9 mouse cellular contexts compared by ENCODE assay signal in genomic region chr1:36017061-36017461, GRCm38 (mm10). TPM values are rescaled to one million over a fixed set of nuclear protein-coding genes. Genes with fewer than 3 reads are reported as not detected.
DNase-seq lines count a peak whose midpoint lies in the region; ATAC-seq and TF ChIP-seq lines count a peak whose summit lies in the region.
"Had no signal": no experiment of that assay in that cellular context is flagged by ENCODE, and none has a peak within 500 bp of the region (broad histone marks: within the 10 kb centered on the region; RNA-seq: fewer than 3 reads in every experiment).

No protein-coding gene starts in this region.

- peak; percentile 92 for ATAC-seq in lung, embryonic 14.5 days (ENCODE audit: insufficient read depth)
- ATAC-seq in embryonic facial prominence, embryonic 14.5 days (ENCODE audit: low read depth) = peak; percentile 87
- ATAC-seq in kidney, embryonic 16.5 days (ENCODE audit: low FRiP score, low TSS enrichment) = peak; percentile 84
- ATAC-seq in neural tube, embryonic 14.5 days (ENCODE audit: low read depth) = peak; percentile 34; the same call in 1 of the 2 replicates
- ATAC-seq in frontal cortex, adult (ENCODE audit: low TSS enrichment) = no peak

- H3K27me3 ChIP-seq in lung, embryonic 14.5 days (ENCODE audit: insufficient read depth, low read length) = no peaks in the 10 kb centered on the region
- H3K27me3 ChIP-seq in embryonic facial prominence, embryonic 14.5 days (replicated peaks; ENCODE audit: control insufficient read depth, insufficient read depth, low read length) = no peaks in the 10 kb centered on the region
- H3K27me3 ChIP-seq in kidney, embryonic 16.5 days (ENCODE audit: insufficient read depth, low read length) = no peaks in the 10 kb centered on the region
- H3K27me3 ChIP-seq in neural tube, embryonic 14.5 days (ENCODE audit: control insufficient read depth, insufficient read depth, low read length) = no peaks in the 10 kb centered on the region

- H3K4me2 ChIP-seq in lung, embryonic 14.5 days = peak overlapping the region; percentile 41
- H3K4me2 ChIP-seq in embryonic facial prominence, embryonic 14.5 days (ENCODE audit: low read depth, low read length) = peak overlapping the region; percentile 24
- H3K4me2 ChIP-seq in kidney, embryonic 16.5 days (replicated peaks; ENCODE audit: low read depth, low read length) = peak overlapping the region; percentile 20
- no peak overlapping the region for H3K4me2 ChIP-seq in neural tube, embryonic 14.5 days (ENCODE audit: low read depth, low read length)

- peaks cover 23% of the 10 kb centered on the region for H3K4me1 ChIP-seq in lung, embryonic 14.5 days (ENCODE audit: insufficient read depth)
- H3K4me1 ChIP-seq in embryonic facial prominence, embryonic 14.5 days (ENCODE audit: control insufficient read depth, insufficient read depth, low read length) = peaks cover 24% of the 10 kb centered on the region
- peaks cover 43% of the 10 kb centered on the region for H3K4me1 ChIP-seq in kidney, embryonic 16.5 days (ENCODE audit: insufficient read depth, low read length)
- no peaks in the 10 kb centered on the region for H3K4me1 ChIP-seq in neural tube, embryonic 14.5 days (ENCODE audit: control insufficient read depth, insufficient read depth, low read length)

- no peak overlapping the region for H3K9ac ChIP-seq in lung, embryonic 14.5 days
- H3K9ac ChIP-seq in embryonic facial prominence, embryonic 14.5 days (ENCODE audit: low read depth, low read length) = 0 out of 2 replicates have a peak overlapping the region, but pooled peaks have one; percentile 16
- H3K9ac ChIP-seq in kidney, embryonic 16.5 days (replicated peaks; ENCODE audit: low read length) = no peak overlapping the region
- H3K9ac ChIP-seq in neural tube, embryonic 14.5 days (replicated peaks; ENCODE audit: low read depth, low read length) = no peak overlapping the region

- no peak for TF ChIP-seq CTCF in lung, embryonic 14.5 days (IDR thresholded peaks at IDR 0.05; ENCODE audit: low read depth)

- H3K36me3 ChIP-seq in lung, embryonic 14.5 days (ENCODE audit: insufficient read depth) = no peaks in the 10 kb centered on the region
- no peaks in the 10 kb centered on the region for H3K36me3 ChIP-seq in embryonic facial prominence, embryonic 14.5 days (ENCODE audit: control insufficient read depth, insufficient read depth, low read length)
- H3K36me3 ChIP-seq in kidney, embryonic 16.5 days (ENCODE audit: insufficient read depth, low read length) = no peaks in the 10 kb centered on the region
- no peaks in the 10 kb centered on the region for H3K36me3 ChIP-seq in neural tube, embryonic 14.5 days (ENCODE audit: control insufficient read depth, insufficient read depth, low read length)

- peak; percentile 85 for DNase-seq in lung, embryonic 14.5 days
- DNase-seq in lung, postnatal 25 days (ENCODE audit: low spot score) = no peak
- DNase-seq in embryonic facial prominence, embryonic 14.5 days (ENCODE audit: low spot score) = peak; percentile 87
- no peak for DNase-seq in adrenal gland, adult 8-10 months
- no peak for DNase-seq in testis, postnatal 14 days (ENCODE audit: low spot score)

- WGBS in lung, embryonic 14.5 days = 7% methylated on average over 7 of the region's 7 CpGs
- 4% methylated on average over 7 of the region's 7 CpGs for WGBS in embryonic facial prominence, embryonic 14.5 days
- 7% methylated on average over 7 of the region's 7 CpGs for WGBS in kidney, embryonic 16.5 days
- WGBS in neural tube, embryonic 14.5 days = 9% methylated on average over 7 of the region's 7 CpGs

- H3K4me3 ChIP-seq in lung, embryonic 14.5 days (ENCODE audit: low read depth, low read length) = no peak overlapping the region
- no peak overlapping the region for H3K4me3 ChIP-seq in embryonic facial prominence, embryonic 14.5 days (ENCODE audit: low read depth, low read length)
- H3K4me3 ChIP-seq in kidney, embryonic 16.5 days (ENCODE audit: low read length) = no peak overlapping the region
- no peak overlapping the region for H3K4me3 ChIP-seq in neural tube, embryonic 14.5 days (ENCODE audit: low read depth, low read length)

- H3K27ac ChIP-seq in lung, embryonic 14.5 days (ENCODE audit: low read depth) = peak overlapping the region; percentile 86
- peak overlapping the region; percentile 49; the same call in 1 of the 2 replicates for H3K27ac ChIP-seq in embryonic facial prominence, embryonic 14.5 days (replicated peaks; ENCODE audit: low read depth, low read length)
- H3K27ac ChIP-seq in kidney, embryonic 16.5 days (ENCODE audit: low read length) = peak overlapping the region; percentile 86
- no peak overlapping the region for H3K27ac ChIP-seq in neural tube, embryonic 14.5 days (ENCODE audit: low read depth, low read length)
- H3K27ac ChIP-seq: macrophage had no signal

- no peaks in the 10 kb centered on the region for H3K9me3 ChIP-seq in lung, embryonic 14.5 days (ENCODE audit: low read depth, low read length)
- H3K9me3 ChIP-seq in embryonic facial prominence, embryonic 14.5 days (ENCODE audit: control insufficient read depth, low read length) = no peaks in the 10 kb centered on the region
- H3K9me3 ChIP-seq in kidney, embryonic 16.5 days (ENCODE audit: low read length) = no peaks in the 10 kb centered on the region
- no peaks in the 10 kb centered on the region for H3K9me3 ChIP-seq in neural tube, embryonic 14.5 days (ENCODE audit: control insufficient read depth, low read length)

RNA-seq across cellular contexts. Expression of gene Hs6st1, which starts 51.1 kb away (rescaled TPM):
- 14.2 and 16.2 TPM in 2 replicates for polyA plus RNA-seq in lung, embryonic 14.5 days (2014; fragmentation: Nextera tagmentation; extraction: Ambion mirVana)
- 10.1 and 11.5 TPM in 2 replicates for polyA plus RNA-seq in embryonic facial prominence, embryonic 14.5 days (2014; fragmentation: Nextera tagmentation; extraction: Ambion mirVana)
- polyA plus RNA-seq in kidney, embryonic 16.5 days (2015; fragmentation: Nextera tagmentation; extraction: Ambion mirVana) = 8.0 and 8.5 TPM in 2 replicates
- polyA plus RNA-seq in neural tube, embryonic 14.5 days (2014; fragmentation: Nextera tagmentation; extraction: Ambion mirVana) = 17.7 and 18.1 TPM in 2 replicates
- 100 to 1,000 TPM in 2 of 4 experiments, 10 to 100 TPM in 2; 70.2 to 122 (median 96.6) TPM for total RNA-seq in adrenal gland, adult 8-10 months (2022)

Comparison
In these comparisons a context has a peak if more than half of its experiments do, and no peak if none do; other contexts are left out.
1. DNase-seq: peak in lung, embryonic 14.5 days (single experiment) and embryonic facial prominence, embryonic 14.5 days (single experiment); none in lung, postnatal 25 days (single experiment), adrenal gland, adult 8-10 months (single experiment) and testis, postnatal 14 days (single experiment).